In genomic region chr2:103906581-103907184, GRCm38 (mm10) we compare ENCODE assay signal across 10 mouse cellular contexts. TPM values are rescaled to one million over a fixed set of nuclear protein-coding genes. Genes with fewer than 3 reads are reported as not detected.
A peak's percentile ranks its signal among the peaks of the same experiment; 100 is the strongest.
DNase-seq lines count a peak whose midpoint lies in the region; ATAC-seq and TF ChIP-seq lines count a peak whose summit lies in the region.
"Had no signal": no experiment of that assay in that cellular context is flagged by ENCODE, and none has a peak within 500 bp of the region (broad histone marks: within the 10 kb centered on the region; RNA-seq: fewer than 3 reads in every experiment).

No protein-coding gene starts in this region.

- peak; percentile 79 for TF ChIP-seq EP300 in lung, postnatal 0 days (IDR thresholded peaks at IDR 0.05)

- ATAC-seq in kidney, embryonic 15.5 days (replicated peaks; ENCODE audit: low FRiP score), result no peak
- peak; percentile 63 for ATAC-seq in common myeloid progenitor, adult 5-6 weeks (replicated peaks; ENCODE audit: low read depth, poor library complexity, severe bottlenecking)
- no peak for ATAC-seq in heart, embryonic 16.5 days (replicated peaks; ENCODE audit: extremely low read depth, insufficient read depth, low FRiP score)
- peak; percentile 65 for ATAC-seq in lung, postnatal 0 days
- ATAC-seq in forebrain, embryonic 14.5 days, result no peak

- no peak overlapping the region for H3K9ac ChIP-seq in kidney, embryonic 15.5 days
- H3K9ac ChIP-seq in heart, embryonic 16.5 days (ENCODE audit: low read length), result no peak overlapping the region
- no peak overlapping the region for H3K9ac ChIP-seq in lung, postnatal 0 days (replicated peaks; ENCODE audit: low read depth)
- H3K9ac ChIP-seq in forebrain, embryonic 14.5 days (ENCODE audit: low read length), result no peak overlapping the region

- peak overlapping the region; percentile 73 for H3K27ac ChIP-seq in kidney, embryonic 15.5 days
- peak overlapping the region; percentile 64 for H3K27ac ChIP-seq in heart, embryonic 16.5 days (ENCODE audit: low read length)
- H3K27ac ChIP-seq in lung, postnatal 0 days (ENCODE audit: low read length), result 0 out of 2 replicates have a peak overlapping the region, but pooled peaks have one; percentile 32
- no peak overlapping the region for H3K27ac ChIP-seq in layer of hippocampus, adult 2 months
- no peak overlapping the region for H3K27ac ChIP-seq in forebrain, embryonic 14.5 days (ENCODE audit: low read depth, low read length)

- H3K36me3 ChIP-seq in kidney, embryonic 15.5 days, result no peaks in the 10 kb centered on the region
- no peaks in the 10 kb centered on the region for H3K36me3 ChIP-seq in heart, embryonic 16.5 days (ENCODE audit: control insufficient read depth, insufficient read depth)
- no peaks in the 10 kb centered on the region for H3K36me3 ChIP-seq in lung, postnatal 0 days (ENCODE audit: insufficient read depth, low read length)
- no peaks in the 10 kb centered on the region for H3K36me3 ChIP-seq in forebrain, embryonic 14.5 days (ENCODE audit: control insufficient read depth, insufficient read depth, low read length)
- H3K36me3 ChIP-seq: G1E had no signal

- no peak for TF ChIP-seq CTCF in lung, postnatal 0 days (IDR thresholded peaks at IDR 0.05)
- no peak for TF ChIP-seq CTCF in layer of hippocampus, adult 2 months (conservative IDR thresholded peaks at IDR 0.05)

- peaks cover 12% of the 10 kb centered on the region for H3K4me1 ChIP-seq in kidney, embryonic 15.5 days
- H3K4me1 ChIP-seq in heart, embryonic 16.5 days (ENCODE audit: control insufficient read depth, insufficient read depth, low read length), result peaks cover 5% of the 10 kb centered on the region
- peaks cover 5% of the 10 kb centered on the region; the same call in 1 of the 2 replicates for H3K4me1 ChIP-seq in lung, postnatal 0 days (ENCODE audit: insufficient read depth, low read depth, low read length)
- peaks cover 10% of the 10 kb centered on the region for H3K4me1 ChIP-seq in forebrain, embryonic 14.5 days (ENCODE audit: control insufficient read depth, insufficient read depth, low read length)

- no peak overlapping the region for H3K4me3 ChIP-seq in kidney, embryonic 15.5 days (replicated peaks)
- H3K4me3 ChIP-seq in heart, embryonic 16.5 days (ENCODE audit: low read length), result no peak overlapping the region
- H3K4me3 ChIP-seq in lung, postnatal 0 days (ENCODE audit: low read depth, low read length), result no peak overlapping the region
- H3K4me3 ChIP-seq in layer of hippocampus, adult 2 months, result no peak overlapping the region
- H3K4me3 ChIP-seq in forebrain, embryonic 14.5 days (ENCODE audit: low read depth, low read length), result no peak overlapping the region

- H3K27me3 ChIP-seq in kidney, embryonic 15.5 days, result no peaks in the 10 kb centered on the region
- 0 out of 2 replicates have a peak, but pooled peaks cover 2% of the 10 kb centered on the region for H3K27me3 ChIP-seq in heart, embryonic 16.5 days (ENCODE audit: control insufficient read depth, insufficient read depth, low read length)
- no peaks in the 10 kb centered on the region for H3K27me3 ChIP-seq in lung, postnatal 0 days (replicated peaks; ENCODE audit: insufficient read depth, low read length)
- no peaks in the 10 kb centered on the region for H3K27me3 ChIP-seq in forebrain, embryonic 14.5 days (replicated peaks; ENCODE audit: control insufficient read depth, insufficient read depth, low read length)

- DNase-seq in kidney, adult 11 months, result no peak
- peak; percentile 81 for DNase-seq in lung, postnatal 0 days (ENCODE audit: low spot score)
- no peak for DNase-seq in layer of hippocampus, adult 2 months (ENCODE audit: low spot score in 2 of 2)
- no peak for DNase-seq in forebrain, embryonic 14.5 days (ENCODE audit: low spot score)
- DNase-seq in spleen, adult 12 weeks (ENCODE audit: low spot score), result no peak
- DNase-seq: cerebellum, adult 8-10 months had no signal

- H3K9me3 ChIP-seq in kidney, embryonic 15.5 days (replicated peaks), result no peaks in the 10 kb centered on the region
- no peaks in the 10 kb centered on the region for H3K9me3 ChIP-seq in heart, embryonic 16.5 days (replicated peaks; ENCODE audit: control insufficient read depth, low read length)
- H3K9me3 ChIP-seq in lung, postnatal 0 days (ENCODE audit: low read length), result no peaks in the 10 kb centered on the region
- H3K9me3 ChIP-seq in forebrain, embryonic 14.5 days (replicated peaks; ENCODE audit: control insufficient read depth, low read length), result no peaks in the 10 kb centered on the region
- H3K9me3 ChIP-seq: G1E had no signal

- H3K4me2 ChIP-seq in kidney, embryonic 15.5 days, result no peak overlapping the region
- no peak overlapping the region for H3K4me2 ChIP-seq in heart, embryonic 16.5 days (ENCODE audit: low read depth, low read length)
- H3K4me2 ChIP-seq in lung, postnatal 0 days (replicated peaks; ENCODE audit: low read depth, low read length), result no peak overlapping the region
- no peak overlapping the region for H3K4me2 ChIP-seq in forebrain, embryonic 14.5 days (ENCODE audit: low read length)

- 27% methylated on average over 2 of the region's 2 CpGs for WGBS in kidney, embryonic 15.5 days
- WGBS in heart, embryonic 16.5 days, result 46% methylated on average over 2 of the region's 2 CpGs
- 10% methylated on average over 2 of the region's 2 CpGs for WGBS in lung, postnatal 0 days
- 5% methylated on average over 2 of the region's 2 CpGs for WGBS in forebrain, embryonic 14.5 days

RNA-seq across cellular contexts. Expression of gene Lmo2, which starts 51.1 kb away (rescaled TPM):
- 32.1 and 33.3 TPM in 2 replicates for polyA plus RNA-seq in kidney, embryonic 15.5 days (2015; fragmentation: Nextera tagmentation; extraction: Ambion mirVana)
- 380 and 387 TPM in 2 replicates for total RNA-seq in common myeloid progenitor, adult 5-6 weeks (2017)
- 17.2 and 17.8 TPM in 2 replicates for polyA plus RNA-seq in heart, embryonic 16.5 days (2015; fragmentation: Nextera tagmentation; extraction: Ambion mirVana)
- polyA plus RNA-seq in lung, postnatal 0 days (2015; fragmentation: Nextera tagmentation; extraction: Ambion mirVana), result 30.6 and 46.5 TPM in 2 replicates
- total RNA-seq in layer of hippocampus, adult 2 months (2021), result 10 to 100 TPM; 20.3 to 22.1 TPM
- 30.2 TPM in 2 replicates for polyA plus RNA-seq in forebrain, embryonic 14.5 days (2014; fragmentation: Nextera tagmentation; extraction: Ambion mirVana)

Comparison
In these comparisons a context has a peak if more than half of its experiments do, and no peak if none do; other contexts are left out.
1. ATAC-seq: peak in common myeloid progenitor, adult 5-6 weeks (single experiment) and lung, postnatal 0 days (single experiment); none in kidney, embryonic 15.5 days (single experiment), heart, embryonic 16.5 days (single experiment) and forebrain, embryonic 14.5 days (single experiment).
2. H3K27ac ChIP-seq: peak in kidney, embryonic 15.5 days (single experiment), heart, embryonic 16.5 days (single experiment) and lung, postnatal 0 days (single experiment); none in layer of hippocampus, adult 2 months (single experiment) and forebrain, embryonic 14.5 days (single experiment).